Mouse (Mus musculus): Measurements from ENCODE around the gene Hinfp.

DNA sequence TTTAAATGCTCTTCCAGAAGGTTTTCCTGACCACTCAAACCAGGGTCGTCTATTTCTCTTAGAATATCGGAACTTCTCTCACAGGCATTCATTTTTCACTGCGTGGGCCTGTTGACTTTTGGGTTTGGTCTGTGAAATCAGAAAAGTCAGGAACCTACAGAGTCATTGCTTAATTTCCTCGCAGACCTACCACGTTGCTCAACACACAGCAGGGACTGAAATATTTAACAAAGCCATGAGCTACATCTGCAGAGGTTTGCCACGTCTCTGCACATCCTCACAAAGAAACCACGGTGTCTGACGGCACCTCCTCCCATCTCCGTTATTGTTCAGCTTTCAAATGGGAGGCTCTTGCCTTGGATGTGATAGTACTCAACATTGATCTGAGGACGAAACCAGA lies 46.5 kb downstream of the Hinfp start:
- TF ChIP-seq POLR2A (IDR thresholded peaks at IDR 0.05; ENCODE audit: extremely low read depth, insufficient read depth, low read length) (no peak), CTCF (IDR thresholded peaks at IDR 0.05; ENCODE audit: low read depth, low read length) (no peak)
